Mouse (Mus musculus): ENCODE data around the gene Slc2a4. TPM values are rescaled to one million over a fixed set of nuclear protein-coding genes. Genes with fewer than 3 reads are reported as not detected.
"Not testable (repeated sequence)": the region's sequence is repeated elsewhere in the genome, so short reads cannot be mapped to it uniquely, and the experiment has no call there.

The Slc2a4 gene
- polyA plus RNA-seq, 1 experiment from 2014 or later = 22.4 TPM

- no peak for ATAC-seq (ENCODE audit: low FRiP score, low TSS enrichment)
- Histone ChIP-seq H3K9ac (replicated peaks; ENCODE audit: low read length) (peak overlapping the region; percentile 70), H3K4me3 (ENCODE audit: low read length) (peak overlapping the region; percentile 58), H3K27me3 (ENCODE audit: insufficient read depth, low read length) (peaks cover 10% of the 10 kb centered on the region), H3K27ac (ENCODE audit: low read length) (peak overlapping the region; percentile 54; the same call in 1 of the 2 replicates), H3K4me2 (replicated peaks; ENCODE audit: low read depth, low read length) (peak overlapping the region; percentile 99), H3K36me3 (ENCODE audit: insufficient read depth, low read length) (no peaks in the 10 kb centered on the region), H3K4me1 (ENCODE audit: insufficient read depth, low read length) (peaks cover 31% of the 10 kb centered on the region), H3K9me3 (ENCODE audit: low read length) (no peaks in the 10 kb centered on the region)
- WGBS = 2% methylated on average over 27 of the region's 30 CpGs
Observed at GRCm38 (mm10) chr11:69936156-69936555, 11.8 kb downstream of the Slc2a4 start.

- Histone ChIP-seq H3K4me2 (replicated peaks; ENCODE audit: low read depth, low read length) (peak within 1 kb of the TSS; percentile 99), H3K27ac (ENCODE audit: low read length) (peak within 1 kb of the TSS; percentile 54; the same call in 1 of the 2 replicates), H3K4me1 (ENCODE audit: insufficient read depth, low read length) (peaks cover 31% of the 10 kb centered on the region), H3K36me3 (ENCODE audit: insufficient read depth, low read length) (no peaks in the 10 kb centered on the region), H3K9ac (replicated peaks; ENCODE audit: low read length) (peak within 1 kb of the TSS; percentile 70), H3K9me3 (ENCODE audit: low read length) (no peaks in the 10 kb centered on the region), H3K27me3 (ENCODE audit: insufficient read depth, low read length) (peaks cover 10% of the 10 kb centered on the region), H3K4me3 (ENCODE audit: low read length) (peak within 1 kb of the TSS; percentile 58)
- WGBS = 1% methylated on average over 52 of the region's 62 CpGs
- peak; percentile 87 for ATAC-seq (ENCODE audit: low FRiP score, low TSS enrichment)
Observed at GRCm38 (mm10) chr11:69935137-69935879, 12.7 kb downstream of the Slc2a4 start, which contains the start of gene Ybx2. TSS of gene Ybx2 (plus strand) at chr11:69935796.

- no peak overlapping the region; the same call in 1 of the 2 replicates for H3K27ac ChIP-seq (ENCODE audit: low read length)
- H3K4me2 ChIP-seq (replicated peaks; ENCODE audit: low read depth, low read length) = peak overlapping the region; percentile 47
- peaks cover 31% of the 10 kb centered on the region for H3K4me1 ChIP-seq (ENCODE audit: insufficient read depth, low read length)
- H3K36me3 ChIP-seq (ENCODE audit: insufficient read depth, low read length) = no peaks in the 10 kb centered on the region
- H3K27me3 ChIP-seq (ENCODE audit: insufficient read depth, low read length) = peaks cover 10% of the 10 kb centered on the region
- no peak overlapping the region for H3K4me3 ChIP-seq (ENCODE audit: low read length)
- H3K9ac ChIP-seq (replicated peaks; ENCODE audit: low read length) = no peak overlapping the region; the same call in 1 of the 2 replicates
- no peaks in the 10 kb centered on the region for H3K9me3 ChIP-seq (ENCODE audit: low read length)
- 10% methylated on average over 6 of the region's 6 CpGs for WGBS
- ATAC-seq (ENCODE audit: low FRiP score, low TSS enrichment) = no peak
Observed at GRCm38 (mm10) chr11:69934681-69935080, 13.3 kb downstream of the Slc2a4 start.

GRCm38 (mm10) chr11:69934169-69934568 lies 13.8 kb downstream of the Slc2a4 start:
- Histone ChIP-seq H3K4me3 (ENCODE audit: low read length) (peak overlapping the region; percentile 25), H3K36me3 (ENCODE audit: insufficient read depth, low read length) (no peaks in the 10 kb centered on the region), H3K27me3 (ENCODE audit: insufficient read depth, low read length) (peaks cover 10% of the 10 kb centered on the region), H3K4me1 (ENCODE audit: insufficient read depth, low read length) (peaks cover 31% of the 10 kb centered on the region), H3K9me3 (ENCODE audit: low read length) (no peaks in the 10 kb centered on the region), H3K27ac (ENCODE audit: low read length) (no peak overlapping the region), H3K9ac (replicated peaks; ENCODE audit: low read length) (no peak overlapping the region; the same call in 1 of the 2 replicates), H3K4me2 (replicated peaks; ENCODE audit: low read depth, low read length) (peak overlapping the region; percentile 47)
- WGBS = under 1% methylated on average over 18 of the region's 18 CpGs
- peak; percentile 60 for ATAC-seq (ENCODE audit: low FRiP score, low TSS enrichment)

GRCm38 (mm10) chr11:69933066-69933465 lies 14.9 kb downstream of the Slc2a4 start:
- H3K9ac ChIP-seq (replicated peaks; ENCODE audit: low read length) = no peak overlapping the region
- no peak overlapping the region for H3K4me3 ChIP-seq (ENCODE audit: low read length)
- H3K4me1 ChIP-seq (ENCODE audit: insufficient read depth, low read length) = peaks cover 30% of the 10 kb centered on the region
- no peak overlapping the region for H3K27ac ChIP-seq (ENCODE audit: low read length)
- ATAC-seq (ENCODE audit: low FRiP score, low TSS enrichment) = no peak
- 75% methylated on average over 4 of the region's 4 CpGs for WGBS
- peaks cover 10% of the 10 kb centered on the region for H3K27me3 ChIP-seq (ENCODE audit: insufficient read depth, low read length)
- H3K36me3 ChIP-seq (ENCODE audit: insufficient read depth, low read length) = no peaks in the 10 kb centered on the region
- H3K4me2 ChIP-seq (replicated peaks; ENCODE audit: low read depth, low read length) = no peak overlapping the region
- no peaks in the 10 kb centered on the region for H3K9me3 ChIP-seq (ENCODE audit: low read length)

- H3K27me3 ChIP-seq (ENCODE audit: insufficient read depth, low read length) = peaks cover 10% of the 10 kb centered on the region; the same call in 1 of the 2 replicates
- no peaks in the 10 kb centered on the region for H3K9me3 ChIP-seq (ENCODE audit: low read length)
- peaks cover 22% of the 10 kb centered on the region for H3K4me1 ChIP-seq (ENCODE audit: insufficient read depth, low read length)
- H3K4me2 ChIP-seq (replicated peaks; ENCODE audit: low read depth, low read length) = no peak overlapping the region
- ATAC-seq (ENCODE audit: low FRiP score, low TSS enrichment) = no peak
- H3K9ac ChIP-seq (replicated peaks; ENCODE audit: low read length) = no peak overlapping the region
- no peaks in the 10 kb centered on the region for H3K36me3 ChIP-seq (ENCODE audit: insufficient read depth, low read length)
- no peak overlapping the region for H3K27ac ChIP-seq (ENCODE audit: low read length)
- H3K4me3 ChIP-seq (ENCODE audit: low read length) = no peak overlapping the region
- 40% methylated on average over 3 of the region's 3 CpGs for WGBS
Observed at GRCm38 (mm10) chr11:69932254-69932653, 15.7 kb downstream of the Slc2a4 start.

GRCm38 (mm10) chr11:69931769-69932168 lies 16.2 kb downstream of the Slc2a4 start:
- Histone ChIP-seq H3K27ac (ENCODE audit: low read length) (no peak overlapping the region), H3K4me1 (ENCODE audit: insufficient read depth, low read length) (peaks cover 17% of the 10 kb centered on the region), H3K9ac (replicated peaks; ENCODE audit: low read length) (no peak overlapping the region), H3K27me3 (ENCODE audit: insufficient read depth, low read length) (peaks cover 6% of the 10 kb centered on the region; the same call in 1 of the 2 replicates), H3K4me2 (replicated peaks; ENCODE audit: low read depth, low read length) (no peak overlapping the region), H3K36me3 (ENCODE audit: insufficient read depth, low read length) (no peaks in the 10 kb centered on the region), H3K9me3 (ENCODE audit: low read length) (no peaks in the 10 kb centered on the region), H3K4me3 (ENCODE audit: low read length) (no peak overlapping the region)
- WGBS = 74% methylated on average over 8 of the region's 8 CpGs
- ATAC-seq (ENCODE audit: low FRiP score, low TSS enrichment) = no peak

- Histone ChIP-seq H3K4me1 (ENCODE audit: insufficient read depth, low read length) (peaks cover 10% of the 10 kb centered on the region), H3K4me2 (replicated peaks; ENCODE audit: low read depth, low read length) (no peak overlapping the region), H3K9me3 (ENCODE audit: low read length) (no peaks in the 10 kb centered on the region), H3K27ac (ENCODE audit: low read length) (no peak overlapping the region), H3K36me3 (ENCODE audit: insufficient read depth, low read length) (no peaks in the 10 kb centered on the region), H3K9ac (replicated peaks; ENCODE audit: low read length) (no peak overlapping the region), H3K4me3 (ENCODE audit: low read length) (no peak overlapping the region), H3K27me3 (ENCODE audit: insufficient read depth, low read length) (peaks cover 4% of the 10 kb centered on the region; the same call in 1 of the 2 replicates)
- ATAC-seq (ENCODE audit: low FRiP score, low TSS enrichment) = no peak
- 64% methylated on average over 3 of the region's 3 CpGs for WGBS
Observed at GRCm38 (mm10) chr11:69930967-69931537, 16.9 kb downstream of the Slc2a4 start.

GRCm38 (mm10) chr11:69930176-69930575 lies 17.8 kb downstream of the Slc2a4 start:
- H3K27ac ChIP-seq (ENCODE audit: low read length); H3K9me3 ChIP-seq (ENCODE audit: low read length); H3K4me3 ChIP-seq (ENCODE audit: low read length); H3K4me2 ChIP-seq (replicated peaks; ENCODE audit: low read depth, low read length); H3K27me3 ChIP-seq (ENCODE audit: insufficient read depth, low read length); H3K36me3 ChIP-seq (ENCODE audit: insufficient read depth, low read length); H3K4me1 ChIP-seq (ENCODE audit: insufficient read depth, low read length); ATAC-seq (ENCODE audit: low FRiP score, low TSS enrichment); H3K9ac ChIP-seq (replicated peaks; ENCODE audit: low read length): not testable (repeated sequence)
- 89% methylated on average over 8 of the region's 8 CpGs for WGBS

GRCm38 (mm10) chr11:69929712-69930111 lies 18.3 kb downstream of the Slc2a4 start:
- Histone ChIP-seq H3K36me3 (ENCODE audit: insufficient read depth, low read length) (no peaks in the 10 kb centered on the region), H3K27me3 (ENCODE audit: insufficient read depth, low read length) (no peaks in the 10 kb centered on the region), H3K9me3 (ENCODE audit: low read length) (no peaks in the 10 kb centered on the region), H3K9ac (replicated peaks; ENCODE audit: low read length) (no peak overlapping the region), H3K4me1 (ENCODE audit: insufficient read depth, low read length) (no peaks in the 10 kb centered on the region; the same call in 1 of the 2 replicates), H3K4me2 (replicated peaks; ENCODE audit: low read depth, low read length) (no peak overlapping the region), H3K27ac (ENCODE audit: low read length) (no peak overlapping the region), H3K4me3 (ENCODE audit: low read length) (no peak overlapping the region)
- WGBS = 79% methylated on average over 4 of the region's 4 CpGs
- ATAC-seq (ENCODE audit: low FRiP score, low TSS enrichment) = no peak

Measured in kidney, embryonic 16.5 days (tissue).